Mouse (Mus musculus) gastrocnemius, postnatal 14 days (tissue): ENCODE measurements around the gene Rfxap. TPM values are rescaled to one million over a fixed set of nuclear protein-coding genes. Genes with fewer than 3 reads are reported as not detected.
A peak's percentile ranks its signal among the peaks of the same experiment; 100 is the strongest.
"Not testable (repeated sequence)": the region's sequence is repeated elsewhere in the genome, so short reads cannot be mapped to it uniquely, and the experiment has no call there.

Experiments
- DNase-seq: peaks from one replicate; pipeline ENCODE4 v3.0.0; 2021; ENCODE audit warnings: mixed read lengths
- intact Hi-C: fragments of 180-260 bp; cut with DNase I; formaldehyde crosslinking; loops from one replicate; pipeline ENCODE4 v1.15.1; 2025; ENCODE audit warnings: low total_unique reads
- total RNA-seq, 2 experiments: library from RNA; stranded (reverse); gene quantifications; 2 replicates each; pipeline ENCODE4 v1.2.3; 2021

The Rfxap gene
- total RNA-seq, 2 experiments from 2014 or later: 23.0 to 23.7 TPM

DNA sequence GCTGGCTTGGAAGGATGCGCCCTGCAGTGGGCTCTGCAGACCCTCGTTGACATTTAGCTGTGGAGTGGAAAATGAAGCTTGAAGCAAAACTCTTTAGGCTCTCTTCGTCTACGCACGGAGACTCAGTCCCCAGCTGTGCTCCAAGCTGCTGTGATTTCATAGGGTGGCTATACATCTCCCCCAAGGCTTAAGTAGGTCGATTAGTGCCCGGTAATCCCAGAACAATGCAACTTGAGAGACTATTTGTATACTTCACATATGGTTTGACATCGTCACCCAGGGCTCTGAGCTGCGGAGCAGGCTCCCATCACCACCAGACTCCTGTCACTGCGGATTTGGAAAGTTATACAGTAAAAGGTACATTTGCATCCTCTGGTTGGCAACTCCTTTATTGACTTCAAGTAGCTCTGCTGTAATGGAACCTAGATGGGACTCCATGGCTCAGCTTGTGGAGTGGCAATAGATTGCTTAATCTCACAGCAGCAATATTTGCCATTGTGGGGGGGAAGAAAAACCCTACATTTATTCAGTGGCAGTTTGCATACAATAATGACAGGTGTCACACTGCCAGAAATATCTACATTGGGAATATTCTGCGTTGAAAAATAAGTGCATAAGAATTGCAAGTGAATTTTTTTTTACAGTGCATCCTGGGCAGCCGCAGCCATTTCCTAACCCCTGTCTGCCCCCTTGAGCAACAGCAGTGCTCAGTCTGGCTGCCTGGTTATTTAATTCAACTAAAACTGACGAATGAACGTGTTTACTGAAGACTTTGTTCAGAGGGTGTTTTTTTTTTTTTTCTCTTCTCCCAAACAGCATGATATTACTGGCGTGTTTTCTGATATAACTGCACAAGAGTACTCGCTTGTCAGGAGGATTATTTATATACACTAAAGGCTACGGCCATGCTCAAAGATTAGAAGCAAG, 38.0 kb downstream of the Rfxap start:
- DNase-seq: no peak
- intact Hi-C loops: no loop called here

DNA sequence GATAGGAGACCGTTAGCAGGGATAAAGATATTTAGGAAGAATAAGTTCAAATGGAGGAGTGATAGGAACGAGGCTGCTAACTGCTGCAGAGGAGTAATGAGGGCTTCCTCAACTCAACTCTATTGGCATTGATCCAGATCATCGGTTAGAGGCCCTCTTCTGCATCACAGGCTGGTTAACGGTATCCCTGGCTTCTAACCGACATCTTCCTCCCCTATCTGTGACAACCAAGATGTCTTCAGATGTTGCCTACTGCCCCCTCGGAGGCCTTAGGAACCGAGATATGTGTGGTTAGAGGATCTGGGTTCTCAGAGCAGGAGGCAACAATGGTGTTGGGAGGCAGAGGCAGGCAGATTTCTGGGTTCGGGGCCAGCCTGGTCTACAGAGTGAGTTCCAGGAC, 39.0 kb downstream of the Rfxap start:
- DNase-seq: no peak
- intact Hi-C loops: no loop called here

DNA sequence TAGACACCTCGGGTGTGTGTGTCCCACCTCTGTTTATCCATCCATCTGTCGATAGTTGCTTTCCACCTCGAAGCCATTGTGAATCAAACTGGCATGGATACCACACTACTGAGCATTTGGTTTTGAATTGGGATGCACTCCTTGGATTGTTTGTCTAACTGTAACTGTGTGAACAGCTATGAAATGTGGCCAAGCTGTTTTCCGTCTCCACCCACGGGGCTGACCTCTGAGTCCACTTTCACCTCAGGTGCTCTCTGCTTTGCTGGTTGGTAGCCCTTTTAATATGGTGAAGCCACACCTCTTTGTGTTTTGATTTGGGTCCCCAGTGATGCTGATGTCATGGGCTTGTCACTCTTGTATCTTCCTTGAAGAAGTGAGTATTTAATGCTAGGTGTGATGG, 40.8 kb downstream of the Rfxap start:
- DNase-seq: no peak
- intact Hi-C loops: no loop called here

DNA sequence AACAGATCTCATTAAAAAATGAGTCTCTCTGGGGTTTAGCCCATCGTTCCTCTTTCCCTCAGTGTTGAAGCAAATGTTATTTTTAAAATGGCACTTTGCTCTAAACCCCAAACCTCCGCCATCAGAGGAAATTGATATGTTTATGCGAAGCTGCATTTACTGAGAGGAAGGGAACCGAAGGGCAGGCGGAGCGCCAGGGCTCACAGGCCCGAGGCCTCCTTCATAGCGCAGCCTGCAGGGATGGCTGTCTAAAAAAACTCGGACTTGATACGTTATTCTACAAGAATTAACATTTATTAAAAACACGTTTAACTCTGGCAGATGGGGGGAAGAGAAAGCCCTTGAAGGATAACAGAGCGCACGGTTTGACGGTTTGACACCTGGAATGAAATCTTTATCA, 41.6 kb downstream of the Rfxap start:
- DNase-seq: no peak
- intact Hi-C loops: no loop called here

DNA sequence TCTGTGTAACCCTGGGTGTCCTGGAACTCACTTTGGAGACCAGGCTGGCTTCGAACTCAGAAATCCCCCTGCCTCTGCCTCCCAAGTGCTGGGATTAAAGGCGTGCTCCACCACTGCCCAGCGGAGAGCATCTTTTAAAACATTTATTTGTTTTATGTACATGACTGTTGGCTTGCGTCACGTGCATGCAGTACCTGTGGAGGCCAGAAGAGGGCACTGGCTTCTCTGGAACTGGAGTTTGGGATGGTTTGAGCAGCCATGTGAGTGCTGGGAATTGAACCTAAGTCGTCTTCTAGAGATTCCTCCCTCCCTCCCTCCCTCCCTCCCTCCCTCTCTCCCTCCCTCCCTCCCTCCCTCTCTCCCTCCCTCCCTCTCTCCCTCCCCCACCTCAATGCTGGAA, 42.1 kb downstream of the Rfxap start:
- DNase-seq, intact Hi-C loops: not testable (repeated sequence)

DNA sequence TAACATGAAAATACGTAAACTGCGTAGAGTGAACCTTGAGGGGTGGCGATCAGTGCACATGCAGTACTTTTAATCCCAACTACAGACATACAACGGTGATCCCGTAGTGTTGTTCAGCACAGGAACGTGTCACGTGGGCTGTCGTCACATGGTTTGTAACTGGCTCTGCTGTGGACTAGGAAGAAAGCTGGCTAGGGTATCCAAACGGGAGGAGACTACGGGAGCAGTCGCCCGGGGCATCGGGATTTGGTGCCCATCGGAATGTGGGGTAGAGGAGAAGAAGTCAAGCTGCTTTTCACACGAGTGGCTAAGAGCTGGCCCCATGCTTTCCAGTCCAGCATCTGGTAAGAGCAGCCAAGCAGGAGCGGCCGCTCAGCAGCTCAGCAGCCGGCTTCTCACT, 43.2 kb downstream of the Rfxap start:
- intact Hi-C loops: no loop called here
- DNase-seq: peak; percentile 18

DNA sequence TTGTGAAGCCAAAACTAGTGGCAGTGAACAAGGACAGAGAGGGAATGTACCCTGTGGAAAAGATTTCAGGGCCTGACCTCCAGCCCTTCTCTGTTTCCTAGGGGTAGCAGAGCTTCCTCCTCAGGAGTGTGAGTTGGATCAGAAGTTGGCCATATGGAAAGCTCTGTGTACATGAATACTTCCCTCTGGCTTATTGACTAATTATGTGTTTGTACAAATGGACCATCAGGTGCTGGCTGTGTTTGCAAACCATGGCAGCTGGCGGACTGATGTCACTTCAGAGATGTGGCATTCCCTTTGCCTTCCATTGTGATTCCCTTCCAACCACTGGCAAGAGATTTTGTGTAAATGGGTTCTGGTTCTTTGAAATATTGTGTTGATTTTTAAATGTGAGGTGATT, 46.3 kb downstream of the Rfxap start:
- DNase-seq: no peak
- intact Hi-C loops: no loop called here

DNA sequence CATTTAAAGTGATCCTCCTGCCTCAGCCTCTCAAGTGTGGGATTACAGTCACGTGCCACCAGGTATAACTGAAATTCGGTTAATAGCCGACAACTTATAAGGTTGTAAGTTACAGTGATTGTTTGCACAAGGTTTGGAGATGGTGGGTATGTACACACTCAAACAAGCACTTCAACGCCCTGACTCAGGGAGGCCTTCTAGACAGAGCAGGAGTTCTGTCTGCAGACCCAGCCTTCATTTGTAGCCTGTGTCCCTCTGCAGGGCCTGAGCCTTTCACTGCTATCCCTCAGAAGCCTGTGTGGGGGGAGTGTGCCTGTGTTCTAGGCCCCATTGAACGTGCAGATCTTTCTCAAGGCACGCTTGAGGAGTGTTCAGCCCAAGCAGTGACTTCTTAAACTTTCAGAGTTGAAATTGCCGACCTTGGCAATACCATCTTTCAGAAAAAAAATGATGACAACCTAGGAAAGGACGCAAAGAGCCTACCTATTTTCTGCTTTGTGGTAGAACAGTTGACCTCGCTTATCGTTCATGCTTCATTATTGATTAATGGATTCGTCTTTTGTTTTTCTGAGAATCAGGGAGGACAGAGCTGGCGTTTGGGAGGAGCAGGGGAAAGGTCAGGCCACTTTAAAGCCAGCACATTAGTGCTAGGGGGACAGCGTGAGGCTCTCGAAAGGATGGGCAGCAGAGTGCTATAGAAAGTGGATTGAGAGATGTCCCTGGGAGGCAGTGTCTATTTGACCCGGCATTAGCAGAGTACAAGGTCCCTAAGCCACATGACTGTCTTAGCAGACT, 47.1 kb downstream of the Rfxap start:
- DNase-seq: no peak
- intact Hi-C loops: no loop called here

DNA sequence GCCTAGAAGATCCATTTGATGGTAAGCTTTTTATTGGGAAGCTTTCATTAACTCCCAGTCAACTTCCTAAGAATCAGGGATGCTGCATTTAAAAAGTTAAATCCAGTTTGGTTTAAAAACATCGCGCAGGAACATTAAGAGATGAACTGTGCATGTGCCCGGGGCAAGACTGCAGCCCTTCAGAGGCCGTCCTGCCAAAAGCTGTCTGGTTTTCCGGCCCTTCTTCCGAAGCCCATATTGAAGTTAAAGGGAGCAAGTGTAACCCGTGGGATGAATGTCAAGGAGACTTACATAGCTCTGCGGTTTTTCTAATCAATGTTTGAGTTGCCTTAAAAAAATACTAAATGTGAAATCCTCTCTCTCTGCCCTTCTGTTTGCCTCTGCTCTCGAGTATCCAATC, 48.4 kb downstream of the Rfxap start:
- intact Hi-C loops: no loop called here
- DNase-seq: no peak

DNA sequence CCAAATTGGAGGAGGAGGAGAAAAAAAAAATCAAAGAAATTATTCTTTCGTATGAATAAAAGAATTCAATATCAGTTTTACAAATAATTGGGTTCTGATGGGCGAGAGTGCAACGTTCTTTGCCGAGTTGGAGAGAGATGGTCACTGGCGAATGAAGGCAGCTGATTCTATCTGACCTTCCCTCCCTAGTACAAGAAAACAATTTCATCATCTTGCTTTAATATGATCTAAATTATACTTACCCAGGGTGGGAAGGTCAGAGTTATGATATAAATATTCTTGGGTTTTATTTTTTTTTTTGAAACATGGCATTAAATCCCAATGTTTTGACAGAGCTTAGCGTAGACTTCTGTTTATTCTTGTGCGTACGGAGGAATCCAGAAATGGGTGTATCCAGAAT, 50.1 kb downstream of the Rfxap start:
- intact Hi-C loops: no loop called here

DNA sequence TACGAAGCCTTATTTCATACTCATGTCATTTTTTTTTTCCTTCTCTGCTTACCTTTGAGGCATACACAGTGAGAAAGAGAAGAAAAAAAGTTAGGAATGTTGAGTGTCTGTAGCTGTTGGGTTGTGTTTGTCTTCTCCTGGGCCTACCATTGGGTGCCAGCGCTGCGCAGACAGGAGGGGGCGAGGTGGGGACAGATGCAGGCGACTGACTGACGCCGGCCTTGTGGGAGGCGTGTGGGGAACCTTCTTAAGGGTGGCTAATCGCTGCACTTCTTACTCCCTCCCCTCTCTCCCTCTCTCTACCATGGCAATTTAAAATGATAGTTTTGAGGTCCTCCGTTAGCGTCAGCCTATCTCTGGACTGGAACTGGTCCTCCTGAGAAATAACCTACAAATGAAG, 51.5 kb downstream of the Rfxap start:
- no peak for DNase-seq
- intact Hi-C loops: no loop called here

More for the DNA sequence above, 50.1 kb downstream of the Rfxap start:
- DNase-seq: no peak

DNA sequence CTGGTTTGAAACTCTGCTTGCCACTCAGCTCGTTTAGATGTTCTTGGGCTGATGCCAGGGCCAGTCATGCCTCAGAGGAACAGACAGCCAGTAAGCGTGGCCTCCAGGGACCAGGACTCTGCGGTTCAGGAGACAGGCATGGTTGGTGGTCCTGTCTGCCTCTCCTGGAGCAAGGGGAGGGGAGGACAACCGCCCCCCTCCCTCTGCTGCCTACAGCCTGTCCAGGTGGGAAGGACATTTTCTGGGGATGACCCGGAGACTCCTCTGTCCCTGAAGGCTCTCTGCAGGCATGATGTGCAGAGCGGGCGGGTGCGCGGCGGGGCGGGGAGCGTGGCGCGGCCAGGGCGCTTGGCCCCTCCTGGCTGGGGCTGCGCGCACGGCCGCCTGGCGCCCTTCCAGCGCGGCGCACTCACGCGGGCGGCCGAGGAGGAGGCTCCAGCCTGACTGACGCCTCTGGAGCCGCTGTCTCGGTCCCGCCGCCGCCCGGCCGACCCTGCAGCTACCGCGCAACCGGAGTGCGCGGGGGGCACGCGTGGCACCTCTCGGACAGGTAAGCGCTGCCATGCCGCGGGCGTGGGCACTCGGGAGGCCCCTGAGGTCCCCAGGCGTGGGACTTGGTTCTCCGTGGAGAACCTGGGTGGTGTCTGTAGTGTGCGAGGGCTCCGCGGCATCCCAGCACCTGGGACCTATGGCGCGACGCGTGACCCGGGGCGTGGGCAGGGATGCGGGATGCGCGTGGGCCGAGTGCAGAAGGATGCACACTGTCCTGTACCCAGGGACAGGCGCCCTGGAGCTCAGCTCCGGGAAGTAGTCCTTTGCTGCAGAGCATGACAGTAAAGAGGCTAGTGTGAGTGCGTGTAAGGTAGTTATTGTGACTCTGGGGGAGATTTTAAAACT, 52.2 kb downstream of the Rfxap start, which contains the start of gene Smad9:
Gene Smad9, plus strand, starts transcription at position 438 of the 897 bp plus-strand sequence.
- intact Hi-C loops: no loop called here
- DNase-seq: peak; percentile 59

DNA sequence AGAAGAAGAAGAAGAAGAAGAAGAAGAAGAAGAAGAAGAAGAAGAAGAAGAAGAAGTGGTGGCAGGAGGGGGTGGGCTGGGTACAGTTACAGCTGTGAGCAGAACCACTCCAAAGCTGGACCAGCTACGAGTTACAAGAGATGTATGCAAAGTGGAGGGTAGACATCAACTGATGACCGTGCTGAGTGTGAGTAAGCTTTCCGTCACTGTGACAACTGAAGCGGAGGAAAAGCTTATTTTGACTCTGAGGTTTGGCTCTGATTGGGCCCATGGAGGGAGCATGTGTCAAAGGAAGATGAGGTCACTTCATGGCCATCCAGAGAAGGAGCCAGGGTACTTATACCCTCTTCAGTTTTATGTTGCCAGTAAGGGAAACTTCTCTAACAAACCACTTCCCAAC, 54.2 kb downstream of the Rfxap start:
- intact Hi-C loops: no loop called here

More for the DNA sequence above, 54.2 kb downstream of the Rfxap start:
- no peak for DNase-seq

Other genes starting within 250 kb of the Rfxap start
- gene Supt20, start 115.0 kb downstream of the Rfxap start, total RNA-seq: 10 to 100 TPM; 13.3 to 15.0 TPM
- gene Gm21958, start 93.4 kb downstream of the Rfxap start, total RNA-seq: not detected
- 10 to 100 TPM; 10.1 to 11.7 TPM for gene Exosc8, start 72.4 kb downstream of the Rfxap start, total RNA-seq
- gene Alg5, start 72.3 kb downstream of the Rfxap start, total RNA-seq: 10 to 100 TPM in 1 of 2 experiments, 1 to 10 TPM in 1; 8.1 to 11.7 TPM
- gene Smad9, start 52.2 kb downstream of the Rfxap start, total RNA-seq: under 1 TPM; 0.11 to 0.39 TPM
- not detected for gene Sertm1, start 108.1 kb upstream of the Rfxap start, total RNA-seq
- not detected for gene Ccna1, start 247.7 kb upstream of the Rfxap start, total RNA-seq